In the genomic region with DNA sequence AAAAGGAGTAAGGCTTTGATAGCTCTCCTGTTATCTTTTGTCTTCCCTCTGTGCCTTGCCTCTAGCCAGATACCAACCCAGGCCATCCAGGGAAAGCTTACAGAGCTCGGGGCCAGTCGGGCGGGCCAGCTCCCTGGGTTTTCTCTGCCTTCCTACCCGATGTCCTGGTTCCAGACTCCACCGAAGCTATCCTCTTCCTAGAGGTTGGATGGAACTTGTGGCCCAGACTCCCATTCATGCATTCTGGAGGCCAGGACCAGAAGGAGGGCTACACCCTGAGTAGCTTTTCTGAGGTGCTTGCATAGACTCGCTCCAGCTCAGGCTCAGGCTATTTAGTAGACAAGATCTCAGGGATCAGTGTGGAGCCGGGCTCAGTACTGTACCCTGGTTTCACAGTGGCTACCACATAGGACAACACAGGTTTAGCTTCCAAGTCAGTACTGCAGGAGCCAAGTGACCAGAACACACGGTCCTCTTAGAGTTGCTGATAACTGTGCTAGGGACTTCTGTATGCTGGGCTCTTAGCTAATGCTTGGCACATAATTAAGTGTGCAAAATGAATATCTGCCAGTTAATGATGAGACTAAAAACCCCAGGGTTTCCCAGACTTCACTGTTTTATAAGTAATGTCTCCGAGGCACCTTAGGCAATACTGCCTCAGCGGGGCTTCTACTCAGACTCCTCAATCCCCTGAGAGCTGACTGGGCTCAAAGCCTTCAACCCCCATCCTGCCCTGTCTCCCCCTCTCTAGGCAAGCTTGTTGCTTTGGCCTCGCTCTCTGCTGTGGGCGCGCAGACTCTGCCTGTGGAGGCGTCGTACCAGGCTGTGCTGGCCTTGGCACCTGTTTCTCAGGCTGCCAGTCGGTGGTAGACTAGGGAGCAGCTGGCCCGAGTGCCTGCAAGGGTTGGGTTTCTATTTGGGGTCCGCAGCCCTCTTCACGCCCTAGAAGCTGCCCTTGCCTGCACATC, we compare ENCODE assay signal across 8 mouse cellular contexts. TPM values are rescaled to one million over a fixed set of nuclear protein-coding genes. Genes with fewer than 3 reads are reported as not detected.
A peak's percentile ranks its signal among the peaks of the same experiment; 100 is the strongest.
DNase-seq lines count a peak whose midpoint lies in the region; ATAC-seq and TF ChIP-seq lines count a peak whose summit lies in the region.

No protein-coding gene starts in this region.

- H3K9me3 ChIP-seq in hindbrain, embryonic 13.5 days = no peaks in the 10 kb centered on the region
- H3K9me3 ChIP-seq in hindbrain, embryonic 14.5 days (ENCODE audit: control insufficient read depth, low read length) = no peaks in the 10 kb centered on the region
- H3K9me3 ChIP-seq in MEL (replicated peaks; ENCODE audit: insufficient read depth, low read length) = no peaks in the 10 kb centered on the region
- no peaks in the 10 kb centered on the region for H3K9me3 ChIP-seq in midbrain, embryonic 11.5 days (ENCODE audit: control insufficient read depth, low read length)

- peak overlapping the region; percentile 39; the same call in 1 of the 2 replicates for H3K9ac ChIP-seq in hindbrain, embryonic 13.5 days
- H3K9ac ChIP-seq in hindbrain, embryonic 14.5 days = no peak overlapping the region
- H3K9ac ChIP-seq in MEL (ENCODE audit: control insufficient read depth, low read depth, low read length, poor library complexity, severe bottlenecking) = no peak overlapping the region
- no peak overlapping the region for H3K9ac ChIP-seq in midbrain, embryonic 11.5 days (ENCODE audit: low read length)

- peaks cover 84% of the 10 kb centered on the region for H3K36me3 ChIP-seq in hindbrain, embryonic 13.5 days
- peaks cover 66% of the 10 kb centered on the region for H3K36me3 ChIP-seq in hindbrain, embryonic 14.5 days (replicated peaks; ENCODE audit: control insufficient read depth, insufficient read depth)
- peaks cover 17 to 34% of the 10 kb centered on the region in 2 experiments for H3K36me3 ChIP-seq in MEL (ENCODE audit: control insufficient read depth in 1 of 2, insufficient read depth in 2 of 2, low read length in 2 of 2)
- peaks cover 16% of the 10 kb centered on the region for H3K36me3 ChIP-seq in midbrain, embryonic 11.5 days (ENCODE audit: control insufficient read depth, insufficient read depth, low read length)

- ATAC-seq in hindbrain, embryonic 13.5 days (ENCODE audit: low FRiP score) = no peak
- no peak for ATAC-seq in hindbrain, embryonic 14.5 days (ENCODE audit: low FRiP score)
- no peak for ATAC-seq in midbrain, embryonic 11.5 days (ENCODE audit: low FRiP score)

- H3K27me3 ChIP-seq in hindbrain, embryonic 13.5 days = no peaks in the 10 kb centered on the region
- no peaks in the 10 kb centered on the region for H3K27me3 ChIP-seq in hindbrain, embryonic 14.5 days (ENCODE audit: control insufficient read depth, insufficient read depth, low read length)
- H3K27me3 ChIP-seq in MEL (ENCODE audit: control insufficient read depth in 1 of 2, insufficient read depth in 2 of 2, low read length in 2 of 2) = no peaks in the 10 kb centered on the region
- no peaks in the 10 kb centered on the region for H3K27me3 ChIP-seq in midbrain, embryonic 11.5 days (ENCODE audit: control insufficient read depth, insufficient read depth, low read length)

- 90% methylated on average over 19 of the region's 19 CpGs for WGBS in hindbrain, embryonic 13.5 days
- WGBS in hindbrain, embryonic 14.5 days = 89% methylated on average over 19 of the region's 19 CpGs
- 92% methylated on average over 19 of the region's 19 CpGs for WGBS in midbrain, embryonic 11.5 days

- H3K4me3 ChIP-seq in hindbrain, embryonic 13.5 days = no peak overlapping the region
- H3K4me3 ChIP-seq in hindbrain, embryonic 14.5 days (replicated peaks; ENCODE audit: low read length) = no peak overlapping the region
- H3K4me3 ChIP-seq in MEL (ENCODE audit: control insufficient read depth in 1 of 2, insufficient read depth in 1 of 2, low read depth in 2 of 2, low read length in 2 of 2) = no peak overlapping the region
- H3K4me3 ChIP-seq in midbrain, embryonic 11.5 days (ENCODE audit: low read depth, low read length) = no peak overlapping the region

- H3K4me1 ChIP-seq in hindbrain, embryonic 13.5 days (replicated peaks) = peaks cover 25% of the 10 kb centered on the region
- peaks cover 6% of the 10 kb centered on the region for H3K4me1 ChIP-seq in hindbrain, embryonic 14.5 days (replicated peaks; ENCODE audit: control insufficient read depth, insufficient read depth, low read length)
- H3K4me1 ChIP-seq in MEL (ENCODE audit: control insufficient read depth in 1 of 2, insufficient read depth in 2 of 2, low read length in 2 of 2) = peaks cover 27 to 35% of the 10 kb centered on the region in 2 experiments
- H3K4me1 ChIP-seq in midbrain, embryonic 11.5 days (ENCODE audit: control insufficient read depth, insufficient read depth, low read length) = no peaks in the 10 kb centered on the region

- DNase-seq in hindbrain, embryonic 14.5 days (ENCODE audit: low spot score) = no peak
- no peak for DNase-seq in MEL (ENCODE audit: low read depth, low spot score)
- peak; percentile 46 for DNase-seq in gastrocnemius, postnatal 14 days
- peak; percentile 63 to 66 for DNase-seq in layer of hippocampus, adult 8-10 months (ENCODE audit: low spot score in 2 of 2)
- DNase-seq in urinary bladder, adult 2 months (ENCODE audit: low spot score) = no peak
- DNase-seq in midbrain, embryonic 11.5 days (ENCODE audit: low spot score, missing footprints) = no peak
- DNase-seq in urinary bladder, postnatal 10 days (ENCODE audit: low spot score) = no peak

- TF ChIP-seq CTCF in MEL (IDR thresholded peaks at IDR 0.05 in 2 of 3, conservative IDR thresholded peaks at IDR 0.05 in 1 of 3; ENCODE audit: control insufficient read depth in 1 of 3, insufficient read depth in 1 of 3, low read depth in 2 of 3, low read length in 3 of 3, poor library complexity in 1 of 3, severe bottlenecking in 1 of 3) = no peak

- no peak overlapping the region for H3K4me2 ChIP-seq in hindbrain, embryonic 13.5 days
- H3K4me2 ChIP-seq in hindbrain, embryonic 14.5 days (replicated peaks) = no peak overlapping the region
- H3K4me2 ChIP-seq in midbrain, embryonic 11.5 days = no peak overlapping the region

- H3K27ac ChIP-seq in hindbrain, embryonic 13.5 days = no peak overlapping the region
- H3K27ac ChIP-seq in hindbrain, embryonic 14.5 days = no peak overlapping the region
- H3K27ac ChIP-seq in MEL (ENCODE audit: control insufficient read depth, low read depth, low read length) = peak overlapping the region; percentile 98; the same call in 1 of the 2 replicates
- no peak overlapping the region for H3K27ac ChIP-seq in midbrain, embryonic 11.5 days (ENCODE audit: low read depth, low read length)

- no peak for TF ChIP-seq RAD21 in MEL (IDR thresholded peaks at IDR 0.05; ENCODE audit: low read depth, low read length)

- H3K79me2 ChIP-seq in MEL (ENCODE audit: control insufficient read depth, insufficient read depth, low read length, poor library complexity) = peaks cover 4% of the 10 kb centered on the region

- TF ChIP-seq POLR2A in MEL (IDR thresholded peaks at IDR 0.05; ENCODE audit: control insufficient read depth in 1 of 2, insufficient read depth in 1 of 2, low read depth in 1 of 2, low read length in 2 of 2, poor library complexity in 1 of 2) = no peak

- intact Hi-C loops in gastrocnemius, postnatal 14 days (cut with DNase I; ENCODE audit: low total_unique reads) = no loop called here

- TF ChIP-seq EP300 in MEL (IDR thresholded peaks at IDR 0.05; ENCODE audit: low read depth in 1 of 2, low read length in 2 of 2) = no peak

RNA-seq across cellular contexts. Expression of a gene that starts 10.2 kb away (rescaled TPM):
- polyA plus RNA-seq in hindbrain, embryonic 13.5 days (2015; fragmentation: Nextera tagmentation; extraction: Ambion mirVana) = 86.8 and 96.4 TPM in 2 replicates
- 80.0 and 84.9 TPM in 2 replicates for polyA plus RNA-seq in hindbrain, embryonic 14.5 days (2014; fragmentation: Nextera tagmentation; extraction: Ambion mirVana)
- total RNA-seq in MEL (2012; rRNA removed) = 57.8 and 65.9 TPM in 2 replicates
- 100 to 1,000 TPM in 1 of 2 experiments, not detected in 1; 105 TPM for polyA plus RNA-seq in MEL (2012; ENCODE audit: insufficient read depth in 1 of 2, insufficient read length in 2 of 2, low read depth in 1 of 2, low replicate concordance in 2 of 2, missing spikeins in 1 of 2)
- total RNA-seq in gastrocnemius, postnatal 14 days (2021) = 10 to 100 TPM; 40.5 to 50.8 TPM
- 10 to 100 TPM; 59.1 to 76.4 (median 70.3) TPM for total RNA-seq in layer of hippocampus, adult 8-10 months (2022)
- polyA plus RNA-seq in urinary bladder, adult 2 months (2012; rRNA removed) = 73.6 and 86.5 TPM in 2 replicates
- polyA plus RNA-seq in midbrain, embryonic 11.5 days (2014; fragmentation: Nextera tagmentation; extraction: Ambion mirVana) = 64.1 and 68.2 TPM in 2 replicates

RNA-seq across cellular contexts. Expression of a gene that starts 19.5 kb away (rescaled TPM):
- 0.42 and 0.48 TPM in 2 replicates for polyA plus RNA-seq in hindbrain, embryonic 13.5 days (2015; fragmentation: Nextera tagmentation; extraction: Ambion mirVana)
- 0.56 and 0.63 TPM in 2 replicates for polyA plus RNA-seq in hindbrain, embryonic 14.5 days (2014; fragmentation: Nextera tagmentation; extraction: Ambion mirVana)
- total RNA-seq in MEL (2012; rRNA removed) = 2.0 and 2.6 TPM in 2 replicates
- 1 to 10 TPM in 1 of 2 experiments, not detected in 1; 4.5 TPM for polyA plus RNA-seq in MEL (2012; ENCODE audit: insufficient read depth in 1 of 2, insufficient read length in 2 of 2, low read depth in 1 of 2, low replicate concordance in 2 of 2, missing spikeins in 1 of 2)
- 1 to 10 TPM; 3.4 to 3.9 TPM for total RNA-seq in gastrocnemius, postnatal 14 days (2021)
- 1 to 10 TPM; 5.9 to 9.5 (median 6.5) TPM for total RNA-seq in layer of hippocampus, adult 8-10 months (2022)
- polyA plus RNA-seq in urinary bladder, adult 2 months (2012; rRNA removed) = 22.7 and 27.0 TPM in 2 replicates
- 0.23 and 0.42 TPM in 2 replicates for polyA plus RNA-seq in midbrain, embryonic 11.5 days (2014; fragmentation: Nextera tagmentation; extraction: Ambion mirVana)

RNA-seq across cellular contexts. Expression of a gene that starts 45.2 kb away (rescaled TPM):
- polyA plus RNA-seq in hindbrain, embryonic 13.5 days (2015; fragmentation: Nextera tagmentation; extraction: Ambion mirVana) = 11.6 and 11.7 TPM in 2 replicates
- polyA plus RNA-seq in hindbrain, embryonic 14.5 days (2014; fragmentation: Nextera tagmentation; extraction: Ambion mirVana) = 14.5 and 14.8 TPM in 2 replicates
- total RNA-seq in MEL (2012; rRNA removed) = 7.9 and 10.6 TPM in 2 replicates
- polyA plus RNA-seq in MEL (2012; ENCODE audit: insufficient read depth in 1 of 2, insufficient read length in 2 of 2, low read depth in 1 of 2, low replicate concordance in 2 of 2, missing spikeins in 1 of 2) = 10 to 100 TPM in 1 of 2 experiments, not detected in 1; 21.7 TPM
- 10 to 100 TPM; 12.7 to 14.6 TPM for total RNA-seq in gastrocnemius, postnatal 14 days (2021)
- 10 to 100 TPM; 34.1 to 41.8 (median 37.1) TPM for total RNA-seq in layer of hippocampus, adult 8-10 months (2022)
- polyA plus RNA-seq in urinary bladder, adult 2 months (2012; rRNA removed) = 11.4 and 15.7 TPM in 2 replicates
- 7.1 and 8.1 TPM in 2 replicates for polyA plus RNA-seq in midbrain, embryonic 11.5 days (2014; fragmentation: Nextera tagmentation; extraction: Ambion mirVana)

RNA-seq across cellular contexts. Expression of a gene that starts 48.1 kb away (rescaled TPM):
- polyA plus RNA-seq in hindbrain, embryonic 13.5 days (2015; fragmentation: Nextera tagmentation; extraction: Ambion mirVana) = 71.7 and 73.8 TPM in 2 replicates
- 46.7 and 51.5 TPM in 2 replicates for polyA plus RNA-seq in hindbrain, embryonic 14.5 days (2014; fragmentation: Nextera tagmentation; extraction: Ambion mirVana)
- total RNA-seq in MEL (2012; rRNA removed) = 37.7 and 39.4 TPM in 2 replicates
- polyA plus RNA-seq in MEL (2012; ENCODE audit: insufficient read depth in 1 of 2, insufficient read length in 2 of 2, low read depth in 1 of 2, low replicate concordance in 2 of 2, missing spikeins in 1 of 2) = 100 to 1,000 TPM in 1 of 2 experiments, not detected in 1; 132 TPM
- total RNA-seq in gastrocnemius, postnatal 14 days (2021) = 10 to 100 TPM; 10.1 to 11.4 TPM
- total RNA-seq in layer of hippocampus, adult 8-10 months (2022) = 10 to 100 TPM; 60.0 to 74.4 (median 63.5) TPM
- polyA plus RNA-seq in urinary bladder, adult 2 months (2012; rRNA removed) = 34.3 and 37.7 TPM in 2 replicates
- 51.2 and 54.7 TPM in 2 replicates for polyA plus RNA-seq in midbrain, embryonic 11.5 days (2014; fragmentation: Nextera tagmentation; extraction: Ambion mirVana)

RNA-seq across cellular contexts. Expression of a gene that starts 51.0 kb away (rescaled TPM):
- polyA plus RNA-seq in hindbrain, embryonic 13.5 days (2015; fragmentation: Nextera tagmentation; extraction: Ambion mirVana) = 93.8 and 98.3 TPM in 2 replicates
- 140 and 158 TPM in 2 replicates for polyA plus RNA-seq in hindbrain, embryonic 14.5 days (2014; fragmentation: Nextera tagmentation; extraction: Ambion mirVana)
- 10.4 and 14.7 TPM in 2 replicates for total RNA-seq in MEL (2012; rRNA removed)
- 10 to 100 TPM in 1 of 2 experiments, not detected in 1; 15.6 TPM for polyA plus RNA-seq in MEL (2012; ENCODE audit: insufficient read depth in 1 of 2, insufficient read length in 2 of 2, low read depth in 1 of 2, low replicate concordance in 2 of 2, missing spikeins in 1 of 2)
- 10 to 100 TPM; 22.4 to 24.7 TPM for total RNA-seq in gastrocnemius, postnatal 14 days (2021)
- 100 to 1,000 TPM; 126 to 136 (median 128) TPM for total RNA-seq in layer of hippocampus, adult 8-10 months (2022)
- 31.0 and 38.3 TPM in 2 replicates for polyA plus RNA-seq in urinary bladder, adult 2 months (2012; rRNA removed)
- 39.1 and 41.0 TPM in 2 replicates for polyA plus RNA-seq in midbrain, embryonic 11.5 days (2014; fragmentation: Nextera tagmentation; extraction: Ambion mirVana)

Comparison
In these comparisons a context has a peak if more than half of its experiments do, and no peak if none do; other contexts are left out.
1. DNase-seq: peak in gastrocnemius, postnatal 14 days (single experiment) and layer of hippocampus, adult 8-10 months (2 of 2); none in hindbrain, embryonic 14.5 days (single experiment), MEL (single experiment), urinary bladder, adult 2 months (single experiment), midbrain, embryonic 11.5 days (single experiment) and urinary bladder, postnatal 10 days (single experiment).